Mouse (Mus musculus) G1E (cell line): ENCODE data around the gene Wdhd1. TPM values are rescaled to one million over a fixed set of nuclear protein-coding genes. Genes with fewer than 3 reads are reported as not detected.

Experiments used
- ATAC-seq: 2 replicates; pipeline ENCODE4 v1.8.0; 2016; ENCODE audit warnings: mild to moderate bottlenecking; ENCODE audit not compliant: insufficient number of reproducible peaks, poor library complexity, low FRiP score, severe bottlenecking; ENCODE audit errors: extremely low read depth
- DNase-seq: peaks from one replicate; pipeline ENCODE4 v3.0.0; 2012; ENCODE audit warnings: low spot score
- H3K27me3 ChIP-seq: 2 replicates; pipeline ENCODE4 v1.6.1; 2012; ENCODE audit warnings: mild to moderate bottlenecking, low read length, inconsistent platforms; ENCODE audit not compliant: insufficient read depth
- H3K36me3 ChIP-seq: replicated peaks from 2 replicates; pipeline ENCODE3; 2012; ENCODE audit warnings: mild to moderate bottlenecking, inconsistent platforms
- H3K4me1 ChIP-seq: 2 replicates; pipeline ENCODE4 v1.6.1; 2012; ENCODE audit warnings: low read depth, low read length, inconsistent platforms, mixed read lengths; ENCODE audit not compliant: insufficient read depth
- H3K4me3 ChIP-seq: 2 replicates; pipeline ENCODE4 v1.5.1; 2012; ENCODE audit warnings: low read depth, mild to moderate bottlenecking, inconsistent platforms, low read length, moderate library complexity, mixed read lengths
- H3K9me3 ChIP-seq: replicated peaks from 2 replicates; pipeline ENCODE4 v1.6.1; 2012; ENCODE audit warnings: inconsistent platforms
- CTCF ChIP-seq: IDR thresholded peaks from 2 replicates; pipeline ENCODE4 v1.5.1; 2012; ENCODE audit warnings: low read depth, low read length, inconsistent platforms, mixed read lengths
- GATA1 ChIP-seq: IDR thresholded peaks from 2 replicates; pipeline ENCODE4 v1.6.1; 2012; ENCODE audit warnings: borderline replicate concordance, low read length, inconsistent platforms, mixed read lengths
- GATA2 ChIP-seq: IDR thresholded peaks from 2 replicates; pipeline ENCODE4 v1.6.1; 2012; ENCODE audit warnings: low read depth, low read length, inconsistent platforms, borderline replicate concordance
- POLR2AphosphoS5 ChIP-seq: IDR thresholded peaks from 2 replicates; pipeline ENCODE4 v1.6.1; 2012; ENCODE audit warnings: low read depth, low read length, inconsistent platforms; ENCODE audit not compliant: insufficient replicate concordance
- TAL1 ChIP-seq: conservative IDR thresholded peaks from 2 replicates; pipeline ENCODE4 v1.6.1; 2012; ENCODE audit warnings: low read depth, low read length, inconsistent platforms, mixed read lengths
- polyA plus RNA-seq: library from polyadenylated mRNA; stranded (reverse); fragments of >175 nt; gene quantifications from 2 replicates; pipeline ENCODE4 v1.2.3, GENCODE M21; 2012
- total RNA-seq, 2 experiments: library from RNA; stranded (forward) in 1 of 2; stranded (reverse) in 1 of 2; fragments of 200-1000 nt in 1 of 2; fragments of >200 nt in 1 of 2; fragmentation: Nextera tagmentation in 1 of 2; gene quantifications; 2 replicates each; pipeline ENCODE4 v1.2.3; 2014 to 2017

Wdhd1 gene
- total and polyA plus RNA-seq, 3 experiments: 11.2 to 142 (median 119) TPM

GRCm38 (mm10) chr14:47218766-47219606, 57.7 kb downstream of the Wdhd1 start:
- H3K27me3 ChIP-seq: peaks cover 16% of the 10 kb centered on the region
- TF ChIP-seq GATA1 (no peak), CTCF (no peak), TAL1 (no peak), POLR2AphosphoS5 (no peak), GATA2 (no peak)
- ATAC-seq: no peak

GRCm38 (mm10) chr14:47216541-47216940, 60.1 kb downstream of the Wdhd1 start:
- Histone ChIP-seq H3K9me3 (no peaks in the 10 kb centered on the region), H3K36me3 (no peaks in the 10 kb centered on the region), H3K4me3 (no peak overlapping the region), H3K27me3 (peaks cover 19% of the 10 kb centered on the region), H3K4me1 (peaks cover 5% of the 10 kb centered on the region; the same call in 1 of the 2 replicates)
- DNase-seq (no peak), ATAC-seq (no peak)
- TF ChIP-seq CTCF: no peak
- no peak for TF ChIP-seq TAL1
- TF ChIP-seq POLR2AphosphoS5: no peak
- TF ChIP-seq GATA1: no peak
- no peak for TF ChIP-seq GATA2

More at GRCm38 (mm10) chr14:47218766-47219606, 57.7 kb downstream of the Wdhd1 start:
- DNase-seq: no peak
- no peak overlapping the region for H3K4me3 ChIP-seq
- H3K36me3 ChIP-seq: no peaks in the 10 kb centered on the region
- H3K9me3 ChIP-seq: no peaks in the 10 kb centered on the region
- H3K4me1 ChIP-seq: peaks cover 12% of the 10 kb centered on the region; the same call in 1 of the 2 replicates

GRCm38 (mm10) chr14:47214367-47214766, 62.3 kb downstream of the Wdhd1 start:
- Histone ChIP-seq H3K36me3 (no peaks in the 10 kb centered on the region), H3K9me3 (no peaks in the 10 kb centered on the region), H3K27me3 (peaks cover 18% of the 10 kb centered on the region), H3K4me1 (peaks cover 5% of the 10 kb centered on the region; the same call in 1 of the 2 replicates), H3K4me3 (no peak overlapping the region)
- TF ChIP-seq TAL1: no peak
- no peak for TF ChIP-seq GATA2
- no peak for TF ChIP-seq GATA1
- no peak for TF ChIP-seq POLR2AphosphoS5
- no peak for TF ChIP-seq CTCF
- DNase-seq (no peak), ATAC-seq (no peak)

GRCm38 (mm10) chr14:47213305-47213704, 63.4 kb downstream of the Wdhd1 start:
- H3K27me3 ChIP-seq: peaks cover 22% of the 10 kb centered on the region
- ATAC-seq (no peak), DNase-seq (no peak)
- no peak for TF ChIP-seq TAL1
- no peaks in the 10 kb centered on the region for H3K36me3 ChIP-seq
- H3K9me3 ChIP-seq: no peaks in the 10 kb centered on the region
- H3K4me1 ChIP-seq: no peaks in the 10 kb centered on the region
- no peak overlapping the region for H3K4me3 ChIP-seq

GRCm38 (mm10) chr14:47209669-47210164, 66.9 kb downstream of the Wdhd1 start:
- H3K9me3 ChIP-seq: no peaks in the 10 kb centered on the region
- no peak overlapping the region for H3K4me3 ChIP-seq
- DNase-seq (no peak), ATAC-seq (no peak)
- no peaks in the 10 kb centered on the region for H3K36me3 ChIP-seq
- H3K27me3 ChIP-seq: peaks cover 24% of the 10 kb centered on the region
- H3K4me1 ChIP-seq: no peaks in the 10 kb centered on the region
- TF ChIP-seq POLR2AphosphoS5 (no peak), GATA2 (no peak), TAL1 (no peak), CTCF (no peak)

- Histone ChIP-seq H3K9me3 (no peaks in the 10 kb centered on the region), H3K4me3 (no peak overlapping the region), H3K4me1 (no peaks in the 10 kb centered on the region), H3K36me3 (no peaks in the 10 kb centered on the region), H3K27me3 (peaks cover 16% of the 10 kb centered on the region)
- no peak for DNase-seq
- TF ChIP-seq GATA1 (no peak), POLR2AphosphoS5 (no peak), TAL1 (no peak), CTCF (no peak), GATA2 (no peak)
- ATAC-seq: no peak
Measured at GRCm38 (mm10) chr14:47208564-47209493, 67.8 kb downstream of the Wdhd1 start.
